Comparison of ENCODE assay signal across 8 mouse cellular contexts in genomic region chr12:112706704-112707572, GRCm38 (mm10). TPM values are rescaled to one million over a fixed set of nuclear protein-coding genes. Genes with fewer than 3 reads are reported as not detected.
DNase-seq lines count a peak whose midpoint lies in the region; ATAC-seq lines count a peak whose summit lies in the region.

No protein-coding gene starts in this region.

- peak overlapping the region; percentile 31 for H3K4me3 ChIP-seq in heart, embryonic 13.5 days
- no peak overlapping the region for H3K4me3 ChIP-seq in liver, embryonic 12.5 days
- H3K4me3 ChIP-seq in stomach, embryonic 15.5 days (replicated peaks) = peak overlapping the region; percentile 24

- H3K27me3 ChIP-seq in heart, embryonic 13.5 days (replicated peaks) = peaks cover 54% of the 10 kb centered on the region
- H3K27me3 ChIP-seq in liver, embryonic 12.5 days (replicated peaks) = peaks cover 71% of the 10 kb centered on the region
- H3K27me3 ChIP-seq in stomach, embryonic 15.5 days (replicated peaks) = no peaks in the 10 kb centered on the region

- DNase-seq in B cell, adult 2 months = peak; percentile 92
- DNase-seq in brain, adult 2 months (ENCODE audit: low read depth, low spot score) = peak; percentile 88
- peak; percentile 94 for DNase-seq in kidney, postnatal 10 days
- DNase-seq in natural killer cell, adult 2 months (ENCODE audit: low spot score in 2 of 2) = peak; percentile 71 to 83

- peak overlapping the region; percentile 61 for H3K9ac ChIP-seq in heart, embryonic 13.5 days
- no peak overlapping the region for H3K9ac ChIP-seq in liver, embryonic 12.5 days
- H3K9ac ChIP-seq in stomach, embryonic 15.5 days = no peak overlapping the region

- H3K36me3 ChIP-seq in heart, embryonic 13.5 days = no peaks in the 10 kb centered on the region
- H3K36me3 ChIP-seq in liver, embryonic 12.5 days = no peaks in the 10 kb centered on the region
- no peaks in the 10 kb centered on the region for H3K36me3 ChIP-seq in stomach, embryonic 15.5 days

- H3K27ac ChIP-seq in heart, embryonic 13.5 days (replicated peaks) = no peak overlapping the region
- no peak overlapping the region for H3K27ac ChIP-seq in liver, embryonic 12.5 days
- H3K27ac ChIP-seq in stomach, embryonic 15.5 days = no peak overlapping the region

- H3K9me3 ChIP-seq in heart, embryonic 13.5 days = no peaks in the 10 kb centered on the region
- H3K9me3 ChIP-seq in liver, embryonic 12.5 days (replicated peaks) = no peaks in the 10 kb centered on the region
- H3K9me3 ChIP-seq in stomach, embryonic 15.5 days = no peaks in the 10 kb centered on the region

- peaks cover 15% of the 10 kb centered on the region for H3K4me1 ChIP-seq in heart, embryonic 13.5 days
- H3K4me1 ChIP-seq in liver, embryonic 12.5 days = peaks cover 10% of the 10 kb centered on the region; the same call in 1 of the 2 replicates
- peaks cover 10% of the 10 kb centered on the region; the same call in 1 of the 2 replicates for H3K4me1 ChIP-seq in stomach, embryonic 15.5 days

- ATAC-seq in erythroblast, adult 5-6 weeks (replicated peaks; ENCODE audit: low FRiP score, poor library complexity, severe bottlenecking) = peak; percentile 85
- no peak for ATAC-seq in heart, embryonic 13.5 days (ENCODE audit: extremely low read depth, insufficient number of reproducible peaks, low FRiP score, low TSS enrichment)
- ATAC-seq in liver, embryonic 12.5 days = peak; percentile 58
- ATAC-seq in stomach, embryonic 15.5 days (ENCODE audit: insufficient read depth, low FRiP score, low read depth) = peak; percentile 85

- peak overlapping the region; percentile 59 for H3K4me2 ChIP-seq in heart, embryonic 13.5 days
- peak overlapping the region; percentile 49 for H3K4me2 ChIP-seq in liver, embryonic 12.5 days
- H3K4me2 ChIP-seq in stomach, embryonic 15.5 days = peak overlapping the region; percentile 52

- WGBS in heart, embryonic 13.5 days = 10% methylated on average over 32 of the region's 32 CpGs
- 11% methylated on average over 32 of the region's 32 CpGs for WGBS in liver, embryonic 12.5 days (ENCODE audit: insufficient replicate concordance)
- 12% methylated on average over 32 of the region's 32 CpGs for WGBS in stomach, embryonic 15.5 days

RNA-seq across cellular contexts. Expression of gene Cep170b, which starts 13.3 kb away (rescaled TPM):
- total RNA-seq in erythroblast, adult 5-6 weeks (2015; ENCODE audit: low replicate concordance) = not detected in 2 replicates
- 0.51 TPM in 1 of 2 replicates, not detected in the other for total RNA-seq in erythroblast, adult 5-6 weeks (2017; ENCODE audit: low replicate concordance)
- polyA plus RNA-seq in heart, embryonic 13.5 days (2015; fragmentation: Nextera tagmentation; extraction: Ambion mirVana) = 4.0 and 4.3 TPM in 2 replicates
- polyA plus RNA-seq in liver, embryonic 12.5 days (2016; fragmentation: Nextera tagmentation; extraction: Ambion mirVana) = 5.0 and 5.2 TPM in 2 replicates
- polyA plus RNA-seq in stomach, embryonic 15.5 days (2015; fragmentation: Nextera tagmentation; extraction: Ambion mirVana) = 24.3 and 24.6 TPM in 2 replicates

RNA-seq across cellular contexts. Expression of gene Zbtb42, which starts 28.3 kb away (rescaled TPM):
- total RNA-seq in erythroblast, adult 5-6 weeks (2015; ENCODE audit: low replicate concordance) = 2.3 TPM in 1 of 2 replicates, not detected in the other
- total RNA-seq in erythroblast, adult 5-6 weeks (2017; ENCODE audit: low replicate concordance) = 0.42 and 1.2 TPM in 2 replicates
- polyA plus RNA-seq in heart, embryonic 13.5 days (2015; fragmentation: Nextera tagmentation; extraction: Ambion mirVana) = 5.8 and 6.2 TPM in 2 replicates
- 1.0 and 1.2 TPM in 2 replicates for polyA plus RNA-seq in liver, embryonic 12.5 days (2016; fragmentation: Nextera tagmentation; extraction: Ambion mirVana)
- polyA plus RNA-seq in stomach, embryonic 15.5 days (2015; fragmentation: Nextera tagmentation; extraction: Ambion mirVana) = 9.3 and 10.8 TPM in 2 replicates

RNA-seq across cellular contexts. Expression of gene Akt1, which starts 32.3 kb away (rescaled TPM):
- total RNA-seq in erythroblast, adult 5-6 weeks (2015; ENCODE audit: low replicate concordance) = 20.9 and 30.7 TPM in 2 replicates
- 25.1 and 26.3 TPM in 2 replicates for total RNA-seq in erythroblast, adult 5-6 weeks (2017; ENCODE audit: low replicate concordance)
- 59.2 and 66.6 TPM in 2 replicates for polyA plus RNA-seq in heart, embryonic 13.5 days (2015; fragmentation: Nextera tagmentation; extraction: Ambion mirVana)
- 76.6 and 81.8 TPM in 2 replicates for polyA plus RNA-seq in liver, embryonic 12.5 days (2016; fragmentation: Nextera tagmentation; extraction: Ambion mirVana)
- polyA plus RNA-seq in stomach, embryonic 15.5 days (2015; fragmentation: Nextera tagmentation; extraction: Ambion mirVana) = 161 and 170 TPM in 2 replicates

RNA-seq across cellular contexts. Expression of gene Pld4, which starts 53.5 kb away (rescaled TPM):
- total RNA-seq in erythroblast, adult 5-6 weeks (2015; ENCODE audit: low replicate concordance) = 31.9 and 42.8 TPM in 2 replicates
- 14.6 and 26.6 TPM in 2 replicates for total RNA-seq in erythroblast, adult 5-6 weeks (2017; ENCODE audit: low replicate concordance)
- 5.5 and 7.0 TPM in 2 replicates for polyA plus RNA-seq in heart, embryonic 13.5 days (2015; fragmentation: Nextera tagmentation; extraction: Ambion mirVana)
- 7.9 and 8.0 TPM in 2 replicates for polyA plus RNA-seq in liver, embryonic 12.5 days (2016; fragmentation: Nextera tagmentation; extraction: Ambion mirVana)
- polyA plus RNA-seq in stomach, embryonic 15.5 days (2015; fragmentation: Nextera tagmentation; extraction: Ambion mirVana) = 14.5 and 16.8 TPM in 2 replicates
